Mouse (Mus musculus): ENCODE measurements at regions not wholly inside any gene's neighbourhood (a gene's known extent, or its start where the extent isn't known, plus 50 kb on each side); places are given as distances from the start of the nearest gene placed in this dataset.

- DNase-seq (ENCODE audit: low read depth) = no peak
These were observed 623.8 kb downstream of the Tmem132b start for GRCm38 (mm10) chr5:126155216-126155880.

GRCm38 (mm10) chr5:126186111-126186510 lies 654.5 kb downstream of the Tmem132b start:
- no peak for DNase-seq (ENCODE audit: low read depth)

- no peak for DNase-seq (ENCODE audit: low read depth)
These were observed 668.3 kb downstream of the Tmem132b start for GRCm38 (mm10) chr5:126199876-126200275.

GRCm38 (mm10) chr5:126201535-126201934 lies 670.0 kb downstream of the Tmem132b start:
- DNase-seq (ENCODE audit: low read depth) = no peak

- DNase-seq (ENCODE audit: low read depth) = no peak
These were observed 670.4 kb downstream of the Tmem132b start for GRCm38 (mm10) chr5:126201996-126202395.

GRCm38 (mm10) chr5:126217016-126217415 lies 685.4 kb downstream of the Tmem132b start:
- no peak for DNase-seq (ENCODE audit: low read depth)

GRCm38 (mm10) chr5:126217746-126218145 lies 686.2 kb downstream of the Tmem132b start:
- no peak for DNase-seq (ENCODE audit: low read depth)

GRCm38 (mm10) chr5:126223696-126224095 lies 692.1 kb downstream of the Tmem132b start:
- DNase-seq (ENCODE audit: low read depth) = no peak

GRCm38 (mm10) chr5:126230768-126231167 lies 699.2 kb downstream of the Tmem132b start:
- no peak for DNase-seq (ENCODE audit: low read depth)

GRCm38 (mm10) chr5:126238071-126238470 lies 706.5 kb downstream of the Tmem132b start:
- no peak for DNase-seq (ENCODE audit: low read depth)

GRCm38 (mm10) chr5:126245776-126246175 lies 714.2 kb downstream of the Tmem132b start:
- DNase-seq (ENCODE audit: low read depth) = no peak

GRCm38 (mm10) chr5:126250331-126250730 lies 718.8 kb downstream of the Tmem132b start:
- DNase-seq (ENCODE audit: low read depth) = no peak

- no peak for DNase-seq (ENCODE audit: low read depth)
These were observed 723.1 kb downstream of the Tmem132b start for GRCm38 (mm10) chr5:126254661-126255060.

- DNase-seq (ENCODE audit: low read depth) = no peak
These were observed 726.3 kb downstream of the Tmem132b start for GRCm38 (mm10) chr5:126257860-126258259.

- no peak for DNase-seq (ENCODE audit: low read depth)
These were observed 734.9 kb downstream of the Tmem132b start for GRCm38 (mm10) chr5:126266471-126266870.

- DNase-seq (ENCODE audit: low read depth) = no peak
These were observed 735.5 kb downstream of the Tmem132b start for GRCm38 (mm10) chr5:126266929-126267609.

GRCm38 (mm10) chr5:126268592-126268991 lies 737.0 kb downstream of the Tmem132b start:
- no peak for DNase-seq (ENCODE audit: low read depth)

- DNase-seq (ENCODE audit: low read depth) = no peak
These were observed 742.7 kb downstream of the Tmem132b start for GRCm38 (mm10) chr5:126274316-126274715.

- no peak for DNase-seq (ENCODE audit: low read depth)
These were observed 749.6 kb downstream of the Tmem132b start for GRCm38 (mm10) chr5:126281057-126281728.

- DNase-seq (ENCODE audit: low read depth) = no peak
These were observed 750.2 kb downstream of the Tmem132b start for GRCm38 (mm10) chr5:126281782-126282181.

- DNase-seq (ENCODE audit: low read depth) = no peak
These were observed 793.3 kb downstream of the Tmem132b start for GRCm38 (mm10) chr5:126324847-126325246.

GRCm38 (mm10) chr5:126328276-126328675 lies 796.7 kb downstream of the Tmem132b start:
- DNase-seq (ENCODE audit: low read depth) = no peak

- no peak for DNase-seq (ENCODE audit: low read depth)
These were observed 803.5 kb downstream of the Tmem132b start for GRCm38 (mm10) chr5:126335091-126335490.

Measured in induced T-regulatory cell, adult 2 months (primary cell).